Mouse (Mus musculus): ENCODE measurements around the gene Zfp335.

Zfp335 gene

GRCm38 (mm10) chr2:164911086-164912048 is at the start of gene Zfp335:
TSS of gene Zfp335 (minus strand) at chr2:164911757.
- DNase-seq (ENCODE audit: low read depth): peak; percentile 95

- peak; percentile 44 for DNase-seq (ENCODE audit: low read depth)
Measured at GRCm38 (mm10) chr2:164960716-164961441, 49.3 kb upstream of the Zfp335 start, which contains the start of gene Slc12a5. TSS of gene Slc12a5 (plus strand) at chr2:164960802.

GRCm38 (mm10) chr2:164957548-164958315 is 46.2 kb upstream of the Zfp335 start:
- DNase-seq (ENCODE audit: low read depth): no peak

- DNase-seq (ENCODE audit: low read depth): no peak
Measured at GRCm38 (mm10) chr2:164956195-164956594, 44.6 kb upstream of the Zfp335 start.

- no peak for DNase-seq (ENCODE audit: low read depth)
Measured at GRCm38 (mm10) chr2:164955725-164956124, 44.2 kb upstream of the Zfp335 start.

GRCm38 (mm10) chr2:164953224-164953623 is 41.7 kb upstream of the Zfp335 start:
- peak; percentile 88 for DNase-seq (ENCODE audit: low read depth)

GRCm38 (mm10) chr2:164952448-164952847 is 40.9 kb upstream of the Zfp335 start:
- peak; percentile 76 for DNase-seq (ENCODE audit: low read depth)

GRCm38 (mm10) chr2:164951745-164952144 is 40.2 kb upstream of the Zfp335 start:
- peak; percentile 66 for DNase-seq (ENCODE audit: low read depth)

- peak; percentile 74 for DNase-seq (ENCODE audit: low read depth)
Measured at GRCm38 (mm10) chr2:164950501-164950900, 38.9 kb upstream of the Zfp335 start.

- peak; percentile 51 for DNase-seq (ENCODE audit: low read depth)
Measured at GRCm38 (mm10) chr2:164948962-164949361, 37.4 kb upstream of the Zfp335 start.

GRCm38 (mm10) chr2:164947930-164948329 is 36.4 kb upstream of the Zfp335 start:
- DNase-seq (ENCODE audit: low read depth): peak; percentile 54

- DNase-seq (ENCODE audit: low read depth): peak; percentile 29
Measured at GRCm38 (mm10) chr2:164947506-164947905, 35.9 kb upstream of the Zfp335 start.

- peak; percentile 80 for DNase-seq (ENCODE audit: low read depth)
Measured at GRCm38 (mm10) chr2:164942692-164943290, 31.2 kb upstream of the Zfp335 start.

GRCm38 (mm10) chr2:164940140-164940830 is 28.7 kb upstream of the Zfp335 start, which contains the start of gene Mmp9:
TSS of gene Mmp9 (plus strand) at chr2:164940780.
- no peak for DNase-seq (ENCODE audit: low read depth)

- peak; percentile 53 for DNase-seq (ENCODE audit: low read depth)
Measured at GRCm38 (mm10) chr2:164939106-164939505, 27.5 kb upstream of the Zfp335 start.

GRCm38 (mm10) chr2:164938146-164939091 is 26.9 kb upstream of the Zfp335 start:
- DNase-seq (ENCODE audit: low read depth): peak; percentile 83

GRCm38 (mm10) chr2:164935991-164936390 is 24.4 kb upstream of the Zfp335 start:
- no peak for DNase-seq (ENCODE audit: low read depth)

- no peak for DNase-seq (ENCODE audit: low read depth)
Measured at GRCm38 (mm10) chr2:164933534-164933933, 22.0 kb upstream of the Zfp335 start.

GRCm38 (mm10) chr2:164930706-164931581 is 19.4 kb upstream of the Zfp335 start:
- no peak for DNase-seq (ENCODE audit: low read depth)

Measured in induced T-regulatory cell, adult 2 months (primary cell).